Mouse (Mus musculus): ENCODE measurements around the gene Slc16a5. TPM values are rescaled to one million over a fixed set of nuclear protein-coding genes. Genes with fewer than 3 reads are reported as not detected.

The Slc16a5 gene
- total and polyA plus RNA-seq, 3 experiments = 0.06 TPM; not detected in 2

- intact Hi-C loops (cut with DNase I) = no loop called here
- Histone ChIP-seq H3K9ac (ENCODE audit: low read depth, low read length) (no peak overlapping the region), H3K27me3 (ENCODE audit: control insufficient read depth, insufficient read depth, low read length) (no peaks in the 10 kb centered on the region), H3K4me1 (ENCODE audit: control insufficient read depth, insufficient read depth, low read length) (peaks cover 11% of the 10 kb centered on the region), H3K79me2 (replicated peaks; ENCODE audit: control insufficient read depth, insufficient read depth, low read length) (no peaks in the 10 kb centered on the region), H3K4me3 (no peak overlapping the region), H3K36me3 (ENCODE audit: control insufficient read depth, insufficient read depth, low read length) (no peaks in the 10 kb centered on the region), H3K27ac (no peak overlapping the region)
- DNase-seq = no peak
- TF ChIP-seq CTCF (IDR thresholded peaks at IDR 0.05) (no peak), EP300 (IDR thresholded peaks at IDR 0.05; ENCODE audit: insufficient read depth, low read depth, low read length) (no peak), POLR2A (IDR thresholded peaks at IDR 0.05; ENCODE audit: insufficient read depth, low read depth, low read length) (no peak)
- 80% methylated on average over 5 of the region's 5 CpGs for WGBS
Observed at GRCm38 (mm10) chr11:115516942-115517341, 54.7 kb downstream of the Slc16a5 start.

GRCm38 (mm10) chr11:115518693-115519092 lies 56.4 kb downstream of the Slc16a5 start:
- Histone ChIP-seq H3K4me3 (no peak overlapping the region), H3K9ac (ENCODE audit: low read depth, low read length) (no peak overlapping the region), H3K79me2 (replicated peaks; ENCODE audit: control insufficient read depth, insufficient read depth, low read length) (no peaks in the 10 kb centered on the region), H3K27me3 (ENCODE audit: control insufficient read depth, insufficient read depth, low read length) (no peaks in the 10 kb centered on the region), H3K27ac (no peak overlapping the region), H3K36me3 (ENCODE audit: control insufficient read depth, insufficient read depth, low read length) (no peaks in the 10 kb centered on the region), H3K4me1 (ENCODE audit: control insufficient read depth, insufficient read depth, low read length) (peaks cover 2% of the 10 kb centered on the region; the same call in 1 of the 2 replicates)
- DNase-seq = no peak
- intact Hi-C loops (cut with DNase I) = no loop called here
- WGBS = 54% methylated on average over 9 of the region's 9 CpGs
- no peak for TF ChIP-seq EP300 (IDR thresholded peaks at IDR 0.05; ENCODE audit: insufficient read depth, low read depth, low read length)
- TF ChIP-seq CTCF (IDR thresholded peaks at IDR 0.05) = no peak
- TF ChIP-seq POLR2A (IDR thresholded peaks at IDR 0.05; ENCODE audit: insufficient read depth, low read depth, low read length) = no peak

- no peaks in the 10 kb centered on the region for H3K27me3 ChIP-seq (ENCODE audit: control insufficient read depth, insufficient read depth, low read length)
- DNase-seq = no peak
- WGBS = 75% methylated on average over 3 of the region's 3 CpGs
- TF ChIP-seq EP300 (IDR thresholded peaks at IDR 0.05; ENCODE audit: insufficient read depth, low read depth, low read length) (no peak), CTCF (IDR thresholded peaks at IDR 0.05) (no peak), POLR2A (IDR thresholded peaks at IDR 0.05; ENCODE audit: insufficient read depth, low read depth, low read length) (no peak)
- H3K4me1 ChIP-seq (ENCODE audit: control insufficient read depth, insufficient read depth, low read length) = peaks cover 2% of the 10 kb centered on the region; the same call in 1 of the 2 replicates
- no peak overlapping the region for H3K9ac ChIP-seq (ENCODE audit: low read depth, low read length)
- no peak overlapping the region for H3K4me3 ChIP-seq
- no peaks in the 10 kb centered on the region for H3K79me2 ChIP-seq (replicated peaks; ENCODE audit: control insufficient read depth, insufficient read depth, low read length)
- H3K36me3 ChIP-seq (ENCODE audit: control insufficient read depth, insufficient read depth, low read length) = peaks cover 1% of the 10 kb centered on the region
- no peak overlapping the region for H3K27ac ChIP-seq
- intact Hi-C loops (cut with DNase I) = no loop called here
Observed at GRCm38 (mm10) chr11:115519581-115519980, 57.3 kb downstream of the Slc16a5 start.

- intact Hi-C loops (cut with DNase I) = no loop called here
- Histone ChIP-seq H3K79me2 (replicated peaks; ENCODE audit: control insufficient read depth, insufficient read depth, low read length) (no peaks in the 10 kb centered on the region), H3K4me3 (no peak overlapping the region), H3K36me3 (ENCODE audit: control insufficient read depth, insufficient read depth, low read length) (peaks cover 7% of the 10 kb centered on the region), H3K9ac (ENCODE audit: low read depth, low read length) (no peak overlapping the region), H3K4me1 (ENCODE audit: control insufficient read depth, insufficient read depth, low read length) (peaks cover 2% of the 10 kb centered on the region; the same call in 1 of the 2 replicates), H3K27ac (peak overlapping the region; percentile 57), H3K27me3 (ENCODE audit: control insufficient read depth, insufficient read depth, low read length) (no peaks in the 10 kb centered on the region)
- DNase-seq = no peak
- 63% methylated on average over 2 of the region's 2 CpGs for WGBS
- no peak for TF ChIP-seq POLR2A (IDR thresholded peaks at IDR 0.05; ENCODE audit: insufficient read depth, low read depth, low read length)
- TF ChIP-seq EP300 (IDR thresholded peaks at IDR 0.05; ENCODE audit: insufficient read depth, low read depth, low read length) = no peak
- no peak for TF ChIP-seq CTCF (IDR thresholded peaks at IDR 0.05)
Observed at GRCm38 (mm10) chr11:115520218-115520617, 57.9 kb downstream of the Slc16a5 start.

GRCm38 (mm10) chr11:115521080-115521479 lies 58.8 kb downstream of the Slc16a5 start:
- H3K9ac ChIP-seq (ENCODE audit: low read depth, low read length) = no peak overlapping the region
- 75% methylated on average over 4 of the region's 4 CpGs for WGBS
- intact Hi-C loops (cut with DNase I) = no loop called here
- TF ChIP-seq POLR2A (IDR thresholded peaks at IDR 0.05; ENCODE audit: insufficient read depth, low read depth, low read length) (no peak), EP300 (IDR thresholded peaks at IDR 0.05; ENCODE audit: insufficient read depth, low read depth, low read length) (no peak), CTCF (IDR thresholded peaks at IDR 0.05) (no peak)
- peaks cover 12% of the 10 kb centered on the region for H3K36me3 ChIP-seq (ENCODE audit: control insufficient read depth, insufficient read depth, low read length)
- no peak overlapping the region for H3K4me3 ChIP-seq
- no peak overlapping the region for H3K27ac ChIP-seq
- no peaks in the 10 kb centered on the region for H3K27me3 ChIP-seq (ENCODE audit: control insufficient read depth, insufficient read depth, low read length)
- H3K4me1 ChIP-seq (ENCODE audit: control insufficient read depth, insufficient read depth, low read length) = peaks cover 2% of the 10 kb centered on the region; the same call in 1 of the 2 replicates
- no peaks in the 10 kb centered on the region for H3K79me2 ChIP-seq (replicated peaks; ENCODE audit: control insufficient read depth, insufficient read depth, low read length)
- no peak for DNase-seq

GRCm38 (mm10) chr11:115522238-115522637 lies 60.0 kb downstream of the Slc16a5 start:
- H3K4me1 ChIP-seq (ENCODE audit: control insufficient read depth, insufficient read depth, low read length) = peaks cover 2% of the 10 kb centered on the region; the same call in 1 of the 2 replicates
- 92% methylated on average over 2 of the region's 2 CpGs for WGBS
- no peak overlapping the region for H3K9ac ChIP-seq (ENCODE audit: low read depth, low read length)
- no peaks in the 10 kb centered on the region for H3K27me3 ChIP-seq (ENCODE audit: control insufficient read depth, insufficient read depth, low read length)
- peaks cover 12% of the 10 kb centered on the region for H3K36me3 ChIP-seq (ENCODE audit: control insufficient read depth, insufficient read depth, low read length)
- no peak for DNase-seq
- no peaks in the 10 kb centered on the region for H3K79me2 ChIP-seq (replicated peaks; ENCODE audit: control insufficient read depth, insufficient read depth, low read length)
- intact Hi-C loops (cut with DNase I) = no loop called here
- no peak overlapping the region for H3K27ac ChIP-seq
- no peak overlapping the region for H3K4me3 ChIP-seq
- no peak for TF ChIP-seq CTCF (IDR thresholded peaks at IDR 0.05)
- TF ChIP-seq POLR2A (IDR thresholded peaks at IDR 0.05; ENCODE audit: insufficient read depth, low read depth, low read length) = no peak
- TF ChIP-seq EP300 (IDR thresholded peaks at IDR 0.05; ENCODE audit: insufficient read depth, low read depth, low read length) = no peak
